Mouse (Mus musculus): ENCODE results near the gene Ccdc73. TPM values are rescaled to one million over a fixed set of nuclear protein-coding genes. Genes with fewer than 3 reads are reported as not detected.
A peak's percentile ranks its signal among the peaks of the same experiment; 100 is the strongest.

Ccdc73 gene
- polyA plus RNA-seq, 1 experiment from 2014 or later: 12.6 TPM

DNA sequence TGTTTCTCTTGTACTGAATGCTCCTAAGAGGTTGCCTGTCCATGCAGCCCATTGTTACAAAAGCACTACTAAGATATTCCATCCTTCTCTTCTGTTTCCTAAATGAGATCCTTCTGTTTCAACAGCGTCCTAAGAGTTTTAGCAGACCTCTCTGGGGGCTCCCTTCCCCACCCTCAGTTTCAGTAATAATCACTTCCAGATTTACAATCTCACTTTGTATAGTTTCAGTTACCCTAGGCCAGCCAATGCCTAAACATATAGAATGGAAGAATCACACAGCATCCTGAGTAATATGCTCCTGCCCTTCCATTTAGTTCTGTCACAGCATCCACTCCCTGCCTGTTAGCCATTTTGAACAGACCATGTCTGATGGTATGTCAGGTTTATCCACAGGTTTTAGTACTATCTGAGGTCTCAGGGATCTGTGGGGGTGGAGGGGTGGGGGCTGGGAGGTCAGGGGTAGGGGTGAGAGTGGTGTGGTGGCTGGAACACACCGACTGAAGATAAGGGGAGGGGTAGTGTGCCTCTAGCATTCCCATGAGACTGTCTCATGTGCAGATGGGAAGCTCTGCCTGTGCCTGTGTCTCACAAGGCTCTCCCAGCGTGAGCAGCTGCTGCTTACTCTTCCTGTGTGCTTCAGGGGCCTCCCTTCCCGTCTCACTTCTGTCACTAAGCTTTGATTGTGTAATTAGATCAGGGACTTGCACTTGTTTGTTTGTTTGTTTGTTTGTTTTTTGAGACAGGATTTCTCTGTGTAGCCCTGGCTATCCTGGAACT lies 20.8 kb upstream of the Ccdc73 start:
- Histone ChIP-seq H3K27ac (no peak overlapping the region), H3K4me3 (replicated peaks; ENCODE audit: low read depth, low read length) (no peak overlapping the region), H3K27me3 (ENCODE audit: insufficient read depth, low read length) (no peaks in the 10 kb centered on the region), H3K36me3 (ENCODE audit: insufficient read depth, low read length) (no peaks in the 10 kb centered on the region), H3K9ac (ENCODE audit: low read depth, low read length) (no peak overlapping the region), H3K4me1 (replicated peaks; ENCODE audit: insufficient read depth, low read length) (no peaks in the 10 kb centered on the region), H3K4me2 (ENCODE audit: low read length) (no peak overlapping the region), H3K9me3 (replicated peaks; ENCODE audit: low read length) (no peaks in the 10 kb centered on the region)
- WGBS: 58% methylated on average over 4 of the region's 4 CpGs
- ATAC-seq (replicated peaks; ENCODE audit: low FRiP score, low read depth) (no peak), DNase-seq (ENCODE audit: low spot score) (no peak)
- no peak for TF ChIP-seq CTCF (IDR thresholded peaks at IDR 0.05; ENCODE audit: low read depth)

GRCm38 (mm10) chr2:104847645-104848044 lies 20.0 kb upstream of the Ccdc73 start:
- 45% methylated on average over 2 of the region's 2 CpGs for WGBS
- Histone ChIP-seq H3K9me3 (replicated peaks; ENCODE audit: low read length) (no peaks in the 10 kb centered on the region), H3K27ac (no peak overlapping the region), H3K4me3 (replicated peaks; ENCODE audit: low read depth, low read length) (no peak overlapping the region), H3K9ac (ENCODE audit: low read depth, low read length) (no peak overlapping the region), H3K27me3 (ENCODE audit: insufficient read depth, low read length) (no peaks in the 10 kb centered on the region), H3K4me2 (ENCODE audit: low read length) (no peak overlapping the region), H3K4me1 (replicated peaks; ENCODE audit: insufficient read depth, low read length) (no peaks in the 10 kb centered on the region), H3K36me3 (ENCODE audit: insufficient read depth, low read length) (no peaks in the 10 kb centered on the region)
- peak; percentile 63 for TF ChIP-seq CTCF (IDR thresholded peaks at IDR 0.05; ENCODE audit: low read depth)
- ATAC-seq (replicated peaks; ENCODE audit: low FRiP score, low read depth) (no peak), DNase-seq (ENCODE audit: low spot score) (peak; percentile 80)

GRCm38 (mm10) chr2:104848235-104849161 lies 19.1 kb upstream of the Ccdc73 start:
- ATAC-seq (replicated peaks; ENCODE audit: low FRiP score, low read depth) (no peak), DNase-seq (ENCODE audit: low spot score) (no peak)
- Histone ChIP-seq H3K36me3 (ENCODE audit: insufficient read depth, low read length) (no peaks in the 10 kb centered on the region), H3K4me1 (replicated peaks; ENCODE audit: insufficient read depth, low read length) (no peaks in the 10 kb centered on the region), H3K27ac (no peak overlapping the region), H3K27me3 (ENCODE audit: insufficient read depth, low read length) (no peaks in the 10 kb centered on the region), H3K4me3 (replicated peaks; ENCODE audit: low read depth, low read length) (peak overlapping the region; percentile 53), H3K4me2 (ENCODE audit: low read length) (peak overlapping the region; percentile 88), H3K9me3 (replicated peaks; ENCODE audit: low read length) (no peaks in the 10 kb centered on the region), H3K9ac (ENCODE audit: low read depth, low read length) (0 out of 2 replicates have a peak overlapping the region, but pooled peaks have one; percentile 62)
- TF ChIP-seq CTCF (IDR thresholded peaks at IDR 0.05; ENCODE audit: low read depth): no peak
- WGBS: 42% methylated on average over 16 of the region's 16 CpGs

- WGBS: under 1% methylated on average over 61 of the region's 62 CpGs
- peak; percentile 62 for DNase-seq (ENCODE audit: low spot score)
- TF ChIP-seq CTCF (IDR thresholded peaks at IDR 0.05; ENCODE audit: low read depth): peak; percentile 39
- Histone ChIP-seq H3K4me2 (ENCODE audit: low read length) (peak within 1 kb of the TSS; percentile 88), H3K36me3 (ENCODE audit: insufficient read depth, low read length) (no peaks in the 10 kb centered on the region), H3K9ac (ENCODE audit: low read depth, low read length) (peak within 1 kb of the TSS; percentile 62), H3K4me1 (replicated peaks; ENCODE audit: insufficient read depth, low read length) (no peaks in the 10 kb centered on the region), H3K27me3 (ENCODE audit: insufficient read depth, low read length) (no peaks in the 10 kb centered on the region), H3K9me3 (replicated peaks; ENCODE audit: low read length) (no peaks in the 10 kb centered on the region), H3K4me3 (replicated peaks; ENCODE audit: low read depth, low read length) (peak within 1 kb of the TSS; percentile 53), H3K27ac (no peak within 1 kb of the TSS)
- peak; percentile 84 for ATAC-seq (replicated peaks; ENCODE audit: low FRiP score, low read depth)
These were observed 18.2 kb upstream of the Ccdc73 start, which contains the start of gene Prrg4 for GRCm38 (mm10) chr2:104849276-104849990. Gene Prrg4 (minus strand): TSS chr2:104849876.

DNA sequence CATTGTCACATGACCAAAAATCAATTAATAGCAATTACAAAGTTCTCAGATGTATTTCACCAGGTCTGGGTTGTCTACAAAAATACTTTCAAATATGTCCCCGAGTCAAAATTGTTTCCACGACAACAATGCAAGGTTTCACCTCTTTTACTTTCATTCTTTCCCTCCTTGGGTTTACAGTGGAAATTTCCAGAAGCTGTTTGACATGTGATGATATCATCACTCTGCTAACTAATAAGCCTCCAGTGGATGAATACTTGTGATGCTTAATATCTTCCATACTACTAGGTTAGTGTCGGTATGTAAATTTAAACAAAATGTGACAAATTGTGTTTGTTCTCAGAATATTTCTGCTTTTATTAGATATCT lies 17.6 kb upstream of the Ccdc73 start:
- DNase-seq (ENCODE audit: low spot score) (peak; percentile 35), ATAC-seq (replicated peaks; ENCODE audit: low FRiP score, low read depth) (no peak)
- 61% methylated on average over 3 of the region's 3 CpGs for WGBS
- Histone ChIP-seq H3K36me3 (ENCODE audit: insufficient read depth, low read length) (no peaks in the 10 kb centered on the region), H3K4me3 (replicated peaks; ENCODE audit: low read depth, low read length) (peak overlapping the region; percentile 53), H3K9ac (ENCODE audit: low read depth, low read length) (peak overlapping the region; percentile 62), H3K27me3 (ENCODE audit: insufficient read depth, low read length) (no peaks in the 10 kb centered on the region), H3K4me1 (replicated peaks; ENCODE audit: insufficient read depth, low read length) (no peaks in the 10 kb centered on the region), H3K27ac (no peak overlapping the region), H3K9me3 (replicated peaks; ENCODE audit: low read length) (no peaks in the 10 kb centered on the region), H3K4me2 (ENCODE audit: low read length) (peak overlapping the region; percentile 88)
- no peak for TF ChIP-seq CTCF (IDR thresholded peaks at IDR 0.05; ENCODE audit: low read depth)

- 57% methylated on average over 5 of the region's 5 CpGs for WGBS
- no peak overlapping the region for H3K4me3 ChIP-seq (replicated peaks; ENCODE audit: low read depth, low read length)
- H3K36me3 ChIP-seq (ENCODE audit: insufficient read depth, low read length): no peaks in the 10 kb centered on the region
- H3K9ac ChIP-seq (ENCODE audit: low read depth, low read length): no peak overlapping the region
- H3K27me3 ChIP-seq (ENCODE audit: insufficient read depth, low read length): no peaks in the 10 kb centered on the region
- TF ChIP-seq CTCF (IDR thresholded peaks at IDR 0.05; ENCODE audit: low read depth): no peak
- no peak overlapping the region for H3K27ac ChIP-seq
- DNase-seq (ENCODE audit: low spot score): no peak
- H3K9me3 ChIP-seq (replicated peaks; ENCODE audit: low read length): no peaks in the 10 kb centered on the region
- no peaks in the 10 kb centered on the region for H3K4me1 ChIP-seq (replicated peaks; ENCODE audit: insufficient read depth, low read length)
- no peak overlapping the region for H3K4me2 ChIP-seq (ENCODE audit: low read length)
- no peak for ATAC-seq (replicated peaks; ENCODE audit: low FRiP score, low read depth)
These were observed 15.9 kb upstream of the Ccdc73 start for GRCm38 (mm10) chr2:104851686-104852085.
